Mouse (Mus musculus): ENCODE measurements around the gene Ptpn6. TPM values are rescaled to one million over a fixed set of nuclear protein-coding genes. Genes with fewer than 3 reads are reported as not detected.
A peak's percentile ranks its signal among the peaks of the same experiment; 100 is the strongest.

Gene Ptpn6
- polyA plus RNA-seq, 1 experiment = 48.7 TPM

DNA sequence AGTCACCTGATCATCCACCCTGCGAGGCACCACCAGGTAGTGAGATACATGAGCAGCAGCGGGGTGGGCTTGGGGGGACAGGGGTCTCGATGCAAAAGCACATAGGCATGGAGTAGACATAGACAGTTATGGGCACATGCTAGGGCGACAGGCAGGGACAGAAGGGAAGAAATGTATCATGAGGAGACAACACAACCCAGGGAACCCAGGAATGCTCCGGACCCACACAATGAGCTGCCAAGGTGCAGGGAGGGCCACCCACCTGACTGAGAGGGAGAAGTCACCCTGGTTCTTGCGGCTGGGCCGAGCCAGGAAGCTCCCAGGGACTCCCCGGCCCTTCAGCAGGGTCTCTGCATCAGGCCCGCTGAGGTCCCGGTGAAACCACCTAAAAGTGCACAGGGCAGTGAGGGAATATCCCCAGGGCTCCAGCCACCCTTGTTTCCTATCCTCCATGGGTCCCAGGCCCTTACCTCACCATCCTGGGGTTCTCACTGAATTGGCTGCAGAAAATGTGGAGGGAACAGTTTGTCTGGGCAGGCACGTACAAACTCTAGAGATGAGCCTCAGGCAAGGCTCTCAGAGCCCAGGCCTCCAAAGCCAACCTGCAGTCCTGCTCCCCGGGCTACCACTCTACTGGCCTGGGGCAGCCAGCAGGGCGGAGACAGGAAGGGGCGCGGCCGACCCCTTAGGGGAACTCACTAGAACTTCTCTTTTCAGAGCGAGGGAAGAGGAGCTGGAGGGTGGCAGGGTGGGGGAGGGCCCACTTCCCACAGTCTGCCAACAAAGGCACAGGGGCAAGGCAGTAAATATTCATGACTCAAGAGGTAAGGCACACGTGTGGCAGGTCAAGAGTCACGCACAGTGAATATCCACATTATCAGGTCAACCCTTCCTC, 5.8 kb downstream of the Ptpn6 start:
- peak overlapping the region; percentile 40 for H3K4me3 ChIP-seq (replicated peaks; ENCODE audit: extremely low read depth, low read depth, low read length)
- DNase-seq = peak; percentile 36
- no peaks in the 10 kb centered on the region for H3K4me1 ChIP-seq (ENCODE audit: control insufficient read depth, insufficient read depth, low read length)
- 47% methylated on average over 19 of the region's 19 CpGs for WGBS
- no peak for TF ChIP-seq CTCF (IDR thresholded peaks at IDR 0.05; ENCODE audit: insufficient read depth, low read length)
- TF ChIP-seq POLR2A (IDR thresholded peaks at IDR 0.05; ENCODE audit: borderline replicate concordance, extremely low read depth, low read depth, low read length) = peak; percentile 47; the same call in 1 of the 2 replicates

DNA sequence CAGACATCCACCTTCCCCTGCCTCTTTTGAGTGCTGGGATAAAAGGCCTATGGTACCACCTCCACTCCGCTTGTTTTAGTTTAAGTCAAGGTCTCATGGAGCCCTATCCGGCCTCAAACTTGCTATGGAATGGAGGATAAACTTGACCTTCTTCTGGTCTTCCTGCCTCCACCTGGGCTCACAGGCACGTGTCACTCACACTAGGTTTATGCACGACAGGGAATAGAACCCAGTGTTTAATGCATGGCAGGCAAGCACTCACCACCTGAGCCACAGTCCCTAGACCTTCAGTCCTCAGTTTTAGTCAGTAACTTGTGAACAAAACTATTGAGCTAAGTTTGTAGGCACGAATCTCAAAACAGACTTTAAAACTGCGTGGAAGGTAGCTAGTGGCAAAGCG, 7.5 kb downstream of the Ptpn6 start:
- TF ChIP-seq CTCF (IDR thresholded peaks at IDR 0.05; ENCODE audit: insufficient read depth, low read length) = no peak
- no peak for TF ChIP-seq POLR2A (IDR thresholded peaks at IDR 0.05; ENCODE audit: borderline replicate concordance, extremely low read depth, low read depth, low read length)
- 84% methylated on average over 7 of the region's 7 CpGs for WGBS
- peak overlapping the region; percentile 19 for H3K4me3 ChIP-seq (replicated peaks; ENCODE audit: extremely low read depth, low read depth, low read length)
- no peak for DNase-seq
- no peaks in the 10 kb centered on the region for H3K4me1 ChIP-seq (ENCODE audit: control insufficient read depth, insufficient read depth, low read length)

DNA sequence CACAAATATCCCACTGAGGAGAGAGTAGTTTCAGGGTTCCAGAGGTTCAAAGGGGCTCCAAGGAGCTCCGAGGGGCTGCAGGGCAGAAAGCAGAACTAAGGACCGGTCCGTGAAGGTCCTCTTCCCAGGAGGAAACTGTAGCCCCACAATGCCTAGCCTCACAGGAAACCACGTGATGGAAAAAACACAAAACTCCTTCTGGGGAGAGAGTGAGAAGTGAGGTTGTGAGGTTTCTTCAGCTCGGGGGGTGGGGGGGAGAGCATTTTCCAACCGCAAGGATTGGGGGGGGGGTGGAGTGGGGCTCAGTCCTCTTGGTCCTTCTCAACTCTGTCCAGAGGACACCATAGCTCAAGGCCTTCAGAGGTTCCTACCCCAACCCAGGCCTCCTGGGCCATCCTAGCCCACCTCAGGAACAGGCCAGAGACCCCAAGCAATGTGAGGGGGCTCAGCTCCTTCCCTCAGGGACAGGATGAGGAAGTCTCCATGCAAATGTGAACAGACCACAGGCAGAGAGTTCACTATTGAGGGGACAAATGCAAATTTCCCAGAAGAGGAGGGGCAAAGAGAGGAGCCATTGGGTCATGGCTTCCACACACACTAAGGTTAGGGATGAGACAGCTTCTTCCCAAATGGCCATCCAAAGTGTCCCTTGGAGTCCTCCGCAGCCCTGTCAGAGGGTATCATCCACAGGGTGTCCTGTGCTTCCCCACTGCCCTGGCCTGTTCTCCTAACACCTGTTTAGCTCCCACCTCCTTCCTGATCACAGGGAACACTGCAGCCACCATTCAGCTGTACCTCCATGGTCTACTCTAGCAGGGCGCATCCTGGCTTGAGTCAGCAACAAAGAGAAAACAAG, 8.4 kb downstream of the Ptpn6 start:
- no peaks in the 10 kb centered on the region for H3K4me1 ChIP-seq (ENCODE audit: control insufficient read depth, insufficient read depth, low read length)
- no peak for TF ChIP-seq POLR2A (IDR thresholded peaks at IDR 0.05; ENCODE audit: borderline replicate concordance, extremely low read depth, low read depth, low read length)
- no peak for TF ChIP-seq CTCF (IDR thresholded peaks at IDR 0.05; ENCODE audit: insufficient read depth, low read length)
- WGBS = 65% methylated on average over 8 of the region's 8 CpGs
- H3K4me3 ChIP-seq (replicated peaks; ENCODE audit: extremely low read depth, low read depth, low read length) = peak overlapping the region; percentile 14
- DNase-seq = no peak

DNA sequence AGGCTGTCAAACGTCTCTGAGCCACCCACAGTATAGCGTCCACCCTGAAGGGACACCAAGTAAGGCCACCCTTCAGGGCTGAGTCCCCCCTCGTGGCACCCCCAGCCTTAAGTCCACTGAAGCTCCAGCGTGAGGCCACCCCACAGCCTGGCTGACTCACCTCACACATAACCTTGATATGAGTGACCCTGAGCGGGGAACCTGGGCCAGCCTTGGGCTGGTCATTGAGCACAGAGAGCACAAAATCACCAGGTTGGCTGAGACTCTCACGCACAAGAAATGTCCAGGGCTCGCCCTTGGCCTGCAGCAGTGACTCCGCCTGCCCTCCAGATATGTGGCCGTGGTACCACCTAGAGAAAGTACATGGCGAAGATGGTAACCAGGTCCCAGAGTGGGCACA, 9.9 kb downstream of the Ptpn6 start:
- Histone ChIP-seq H3K4me1 (ENCODE audit: control insufficient read depth, insufficient read depth, low read length) (no peaks in the 10 kb centered on the region), H3K4me3 (replicated peaks; ENCODE audit: extremely low read depth, low read depth, low read length) (no peak overlapping the region)
- TF ChIP-seq POLR2A (IDR thresholded peaks at IDR 0.05; ENCODE audit: borderline replicate concordance, extremely low read depth, low read depth, low read length) = no peak
- no peak for TF ChIP-seq CTCF (IDR thresholded peaks at IDR 0.05; ENCODE audit: insufficient read depth, low read length)
- DNase-seq = no peak
- WGBS = 82% methylated on average over 10 of the region's 10 CpGs

DNA sequence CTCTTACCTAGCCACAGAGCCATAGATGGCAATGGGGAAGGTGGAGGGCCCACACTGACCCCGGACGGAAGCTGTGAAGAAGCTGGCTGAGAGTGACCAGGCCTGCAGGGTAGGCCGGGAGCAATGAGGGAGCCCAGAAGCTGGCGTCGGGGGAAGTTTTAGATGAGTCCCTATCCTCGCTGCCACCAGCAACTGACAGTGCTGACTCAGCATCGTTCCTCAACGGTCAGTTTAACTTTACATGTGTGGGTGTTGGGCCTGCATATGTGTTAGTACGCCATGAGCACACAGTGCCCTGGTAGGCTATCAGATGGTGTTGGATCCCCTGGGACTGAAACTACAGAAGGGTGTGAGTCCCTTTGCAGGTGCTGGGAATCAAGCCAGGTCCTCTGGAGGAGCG, 14.0 kb downstream of the Ptpn6 start:
- DNase-seq = no peak
- 88% methylated on average over 10 of the region's 10 CpGs for WGBS
- H3K4me1 ChIP-seq (ENCODE audit: control insufficient read depth, insufficient read depth, low read length) = no peaks in the 10 kb centered on the region
- TF ChIP-seq POLR2A (IDR thresholded peaks at IDR 0.05; ENCODE audit: borderline replicate concordance, extremely low read depth, low read depth, low read length) = no peak
- no peak for TF ChIP-seq CTCF (IDR thresholded peaks at IDR 0.05; ENCODE audit: insufficient read depth, low read length)
- no peak overlapping the region for H3K4me3 ChIP-seq (replicated peaks; ENCODE audit: extremely low read depth, low read depth, low read length)

DNA sequence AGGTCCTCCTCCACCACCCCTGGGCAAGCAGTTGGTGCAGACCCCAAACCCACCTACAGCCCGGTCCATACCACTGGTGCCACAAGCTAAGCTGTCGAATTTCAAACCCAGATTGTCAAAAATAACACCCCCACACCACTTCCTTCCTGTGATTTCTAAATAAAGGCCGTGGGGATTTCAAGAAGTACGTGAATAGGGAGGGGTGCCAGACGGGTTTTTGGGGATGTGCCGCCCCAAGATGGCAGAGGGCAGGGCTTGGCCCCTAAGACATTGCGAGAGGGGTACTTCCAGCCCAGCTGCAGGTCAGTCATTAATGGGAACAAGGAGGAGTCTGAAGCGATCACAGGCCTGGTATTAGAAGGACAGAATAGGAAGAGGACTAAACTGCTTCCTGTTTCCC, 15.0 kb downstream of the Ptpn6 start:
- TF ChIP-seq POLR2A (IDR thresholded peaks at IDR 0.05; ENCODE audit: borderline replicate concordance, extremely low read depth, low read depth, low read length) = no peak
- no peak for TF ChIP-seq CTCF (IDR thresholded peaks at IDR 0.05; ENCODE audit: insufficient read depth, low read length)
- Histone ChIP-seq H3K4me3 (replicated peaks; ENCODE audit: extremely low read depth, low read depth, low read length) (no peak overlapping the region), H3K4me1 (ENCODE audit: control insufficient read depth, insufficient read depth, low read length) (no peaks in the 10 kb centered on the region)
- no peak for DNase-seq
- WGBS = 49% methylated on average over 8 of the region's 8 CpGs

DNA sequence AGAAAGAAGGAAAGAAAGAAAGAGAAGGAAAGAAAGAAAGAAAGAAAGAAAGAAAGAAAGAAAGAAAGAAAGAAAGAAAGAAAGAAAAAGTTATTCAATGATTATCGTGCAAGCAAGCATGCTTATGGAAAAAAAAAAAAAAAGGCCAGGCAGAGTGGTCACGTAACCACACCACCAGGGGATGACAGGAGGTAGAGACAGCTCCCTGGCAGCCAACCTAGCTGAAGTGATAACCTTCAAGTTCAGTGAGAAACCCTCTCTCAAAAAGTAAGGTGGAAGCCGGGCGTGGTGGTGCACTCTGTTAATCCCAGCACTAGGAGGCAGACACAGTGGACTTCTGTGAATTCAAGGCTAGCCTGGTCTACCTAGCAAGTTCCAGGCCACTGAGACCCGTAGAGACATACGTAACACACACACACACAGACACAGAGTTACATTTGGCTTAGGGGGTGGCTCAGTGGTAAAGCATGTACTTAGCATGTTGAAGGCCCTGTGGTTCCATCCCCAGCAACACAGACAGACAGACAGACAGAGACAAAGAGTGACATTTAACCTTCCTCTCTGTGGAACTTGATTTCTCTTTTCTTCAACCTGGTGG, 15.5 kb downstream of the Ptpn6 start:
- no peak for TF ChIP-seq POLR2A (IDR thresholded peaks at IDR 0.05; ENCODE audit: borderline replicate concordance, extremely low read depth, low read depth, low read length)
- TF ChIP-seq CTCF (IDR thresholded peaks at IDR 0.05; ENCODE audit: insufficient read depth, low read length) = no peak
- Histone ChIP-seq H3K4me3 (replicated peaks; ENCODE audit: extremely low read depth, low read depth, low read length) (no peak overlapping the region), H3K4me1 (ENCODE audit: control insufficient read depth, insufficient read depth, low read length) (no peaks in the 10 kb centered on the region)
- DNase-seq = no peak
- WGBS = 76% methylated on average over 6 of the region's 6 CpGs

DNA sequence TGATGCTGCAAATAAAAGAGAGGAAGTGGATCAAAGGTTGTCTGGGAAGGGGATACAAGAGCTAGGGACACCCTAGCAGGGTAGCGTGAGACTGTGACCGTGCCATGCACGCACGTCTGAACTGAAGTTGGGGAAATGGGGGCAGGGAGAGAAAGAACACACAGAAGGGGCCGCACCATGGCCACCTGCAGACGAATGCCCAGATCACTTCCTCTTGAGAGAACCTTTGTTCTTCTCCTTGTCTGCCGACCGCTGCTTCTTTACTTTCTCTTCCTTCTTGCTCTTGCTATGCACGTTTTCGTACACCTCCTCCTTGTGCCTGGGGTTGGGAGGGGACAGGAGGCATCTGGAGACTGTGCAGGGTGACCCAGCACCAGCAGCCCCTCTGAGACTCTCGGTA, 17.6 kb downstream of the Ptpn6 start:
- TF ChIP-seq CTCF (IDR thresholded peaks at IDR 0.05; ENCODE audit: insufficient read depth, low read length) = no peak
- TF ChIP-seq POLR2A (IDR thresholded peaks at IDR 0.05; ENCODE audit: borderline replicate concordance, extremely low read depth, low read depth, low read length) = no peak
- no peak overlapping the region for H3K4me3 ChIP-seq (replicated peaks; ENCODE audit: extremely low read depth, low read depth, low read length)
- no peaks in the 10 kb centered on the region for H3K4me1 ChIP-seq (ENCODE audit: control insufficient read depth, insufficient read depth, low read length)
- WGBS = 46% methylated on average over 11 of the region's 11 CpGs
- DNase-seq = no peak

DNA sequence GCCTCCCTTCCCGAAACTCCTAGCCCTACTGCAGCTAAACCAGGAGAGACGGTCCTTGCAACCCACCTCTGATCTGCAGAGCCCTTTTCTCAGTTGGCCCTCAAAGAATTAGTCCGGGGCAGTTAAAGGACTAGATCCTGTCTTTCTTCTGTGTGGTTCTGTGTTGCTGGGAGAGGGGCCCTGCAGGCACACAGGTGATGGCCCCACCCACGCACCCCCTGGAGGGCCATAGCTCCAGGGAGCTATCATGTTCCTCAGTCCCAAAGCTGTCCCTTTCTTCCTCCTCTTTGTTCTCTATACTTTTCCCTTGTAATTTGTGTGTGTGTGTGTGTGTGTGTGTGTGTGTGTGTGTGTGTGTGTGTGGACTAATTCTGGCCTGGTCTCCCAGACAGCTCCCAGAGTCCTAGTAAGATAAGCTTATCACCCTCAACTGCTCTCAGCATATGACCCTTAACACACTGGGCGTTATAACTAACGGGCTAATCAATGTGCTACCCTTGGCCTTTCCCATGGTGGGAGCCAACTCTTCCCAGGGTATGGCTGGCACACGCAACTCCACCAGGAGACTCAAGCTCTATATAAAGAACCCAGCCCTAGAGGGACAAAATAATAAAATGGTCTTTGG, 19.0 kb downstream of the Ptpn6 start:
- TF ChIP-seq CTCF (IDR thresholded peaks at IDR 0.05; ENCODE audit: insufficient read depth, low read length) (no peak), POLR2A (IDR thresholded peaks at IDR 0.05; ENCODE audit: borderline replicate concordance, extremely low read depth, low read depth, low read length) (no peak)
- H3K4me1 ChIP-seq (ENCODE audit: control insufficient read depth, insufficient read depth, low read length) = no peaks in the 10 kb centered on the region
- peak overlapping the region; percentile 35 for H3K4me3 ChIP-seq (replicated peaks; ENCODE audit: extremely low read depth, low read depth, low read length)
- WGBS = 64% methylated on average over 7 of the region's 7 CpGs
- DNase-seq = peak; percentile 30
